Mouse (Mus musculus) lung, postnatal 0 days (tissue): ENCODE data around the gene Hoxd12.

Experiments used
- CTCF ChIP-seq: IDR thresholded peaks from 2 replicates; pipeline ENCODE4 v1.5.1; 2016; ENCODE audit warnings: antibody characterized with exemption, mild to moderate bottlenecking
- EP300 ChIP-seq: IDR thresholded peaks from 2 replicates; pipeline ENCODE4 v1.6.1; 2016; ENCODE audit warnings: antibody characterized with exemption, mild to moderate bottlenecking, control low read depth

DNA sequence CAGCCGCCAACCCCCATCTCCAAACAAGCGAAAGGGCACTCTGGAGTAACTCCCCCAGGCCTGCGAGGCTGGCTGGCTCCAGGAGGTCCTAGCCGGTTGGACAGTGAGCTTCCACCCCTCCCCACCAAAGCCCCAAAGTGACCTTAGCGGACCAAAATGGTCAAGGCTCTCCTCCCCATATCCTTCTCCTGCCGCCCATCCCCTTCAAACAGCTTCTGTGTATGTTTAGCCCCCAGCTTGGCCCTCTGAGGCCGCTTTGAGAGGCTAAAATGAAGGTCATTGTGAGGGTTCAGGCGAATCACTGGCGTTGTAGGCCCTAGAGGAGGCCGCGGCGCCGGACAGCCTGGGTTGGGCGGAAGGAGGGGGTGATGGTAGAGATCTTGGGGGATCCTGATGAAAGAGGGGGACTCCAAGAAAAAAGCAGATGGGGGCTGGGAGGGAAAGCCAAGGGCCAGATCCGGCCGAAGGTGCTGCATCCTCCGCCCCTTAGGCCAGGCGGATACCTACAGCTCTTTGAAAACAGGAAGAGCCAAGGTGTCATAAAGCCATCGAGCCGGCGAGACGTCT, 25.8 kb downstream of the Hoxd12 start:
- TF ChIP-seq CTCF (no peak), EP300 (no peak)
